Mouse (Mus musculus) olfactory bulb, adult 2 months (tissue): ENCODE measurements at regions not wholly inside any gene's neighbourhood (a gene's known extent, or its start where the extent isn't known, plus 50 kb on each side); places are given as distances from the start of the nearest gene placed in this dataset.

ENCODE experiments used
- CTCF ChIP-seq: fragments of 200-500 bp; IDR thresholded peaks from 2 replicates; pipeline ENCODE4 v1.5.1; 2012; ENCODE audit warnings: low read depth, mild to moderate bottlenecking, low read length, moderate library complexity; ENCODE audit not compliant: insufficient read depth
- POLR2A ChIP-seq: fragments of 200-500 bp; IDR thresholded peaks from 2 replicates; pipeline ENCODE4 v1.6.1; 2012; ENCODE audit warnings: mild to moderate bottlenecking, low read depth, low read length, moderate library complexity; ENCODE audit not compliant: insufficient read depth

DNA sequence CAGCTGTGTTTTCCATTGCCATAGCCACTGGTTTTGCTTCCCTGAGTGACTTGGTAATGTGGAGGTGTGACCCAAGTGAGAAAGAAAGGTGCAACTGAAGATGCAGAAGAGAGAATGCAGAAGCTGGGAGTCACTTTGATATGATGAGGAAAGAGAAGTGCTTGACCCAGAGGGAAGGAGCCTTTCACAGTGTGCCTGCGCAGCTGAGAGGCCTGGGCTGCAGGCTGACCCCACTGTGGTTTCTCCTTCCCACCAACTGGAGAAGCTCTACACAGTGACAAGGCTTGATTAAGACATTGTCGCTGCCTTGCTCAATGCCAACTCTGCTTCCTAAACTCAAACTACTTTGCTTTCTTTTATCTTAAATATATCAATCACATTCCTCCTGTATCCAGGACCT, 305.3 kb upstream of the Kdm8 start:
- TF ChIP-seq POLR2A (no peak), CTCF (no peak)
